Comparison of ENCODE assay signal across 21 mouse cellular contexts in genomic region chr1:139036302-139036701, GRCm38 (mm10).
DNase-seq lines count a peak whose midpoint lies in the region; ATAC-seq and TF ChIP-seq lines count a peak whose summit lies in the region.
"Had no signal": no experiment of that assay in that cellular context is flagged by ENCODE, and none has a peak within 500 bp of the region (broad histone marks: within the 10 kb centered on the region; RNA-seq: fewer than 3 reads in every experiment).

No protein-coding gene starts in this region.

- no peaks in the 10 kb centered on the region for H3K27me3 ChIP-seq in megakaryocyte, embryonic 14.5 days (replicated peaks)
- H3K27me3 ChIP-seq: midbrain, embryonic 13.5 days; neural tube, embryonic 12.5 days; stomach, embryonic 15.5 days had no signal

- no peak for TF ChIP-seq CTCF in left cerebral cortex, adult 2 months (IDR thresholded peaks at IDR 0.05)

- H3K9me3 ChIP-seq in megakaryocyte, embryonic 14.5 days = no peaks in the 10 kb centered on the region
- H3K9me3 ChIP-seq: hindbrain, embryonic 10.5 days; limb, embryonic 10.5 days; midbrain, embryonic 13.5 days; neural tube, embryonic 12.5 days; stomach, embryonic 15.5 days had no signal

- ATAC-seq in activated CD4-positive, CD25-positive, alpha-beta regulatory T cell, adult 4 months = peak; percentile 43
- ATAC-seq in monocyte, adult 5-6 weeks (replicated peaks; ENCODE audit: insufficient number of reproducible peaks, low FRiP score, low TSS enrichment, poor library complexity, severe bottlenecking) = no peak
- ATAC-seq: forebrain, postnatal 0 days; hindbrain, postnatal 0 days; midbrain, embryonic 13.5 days had no signal

- no peaks in the 10 kb centered on the region for H3K36me3 ChIP-seq in megakaryocyte, embryonic 14.5 days (replicated peaks; ENCODE audit: low read length)
- H3K36me3 ChIP-seq: hindbrain, embryonic 10.5 days; limb, embryonic 10.5 days; midbrain, embryonic 13.5 days; neural tube, embryonic 12.5 days; stomach, embryonic 15.5 days had no signal

- peak overlapping the region; percentile 85 for H3K4me3 ChIP-seq in megakaryocyte, embryonic 14.5 days (replicated peaks)
- H3K4me3 ChIP-seq in left cerebral cortex, adult 2 months = no peak overlapping the region
- H3K4me3 ChIP-seq: hindbrain, embryonic 10.5 days; limb, embryonic 10.5 days; midbrain, embryonic 13.5 days; neural tube, embryonic 12.5 days; stomach, embryonic 15.5 days had no signal

- peaks cover 59% of the 10 kb centered on the region for H3K4me1 ChIP-seq in megakaryocyte, embryonic 14.5 days
- H3K4me1 ChIP-seq: stomach, embryonic 15.5 days had no signal

- no peak overlapping the region for H3K27ac ChIP-seq in left cerebral cortex, adult 2 months
- H3K27ac ChIP-seq: hindbrain, embryonic 10.5 days; hindbrain, postnatal 0 days; kidney, postnatal 0 days; limb, embryonic 10.5 days; midbrain, embryonic 13.5 days; neural tube, embryonic 12.5 days; stomach, embryonic 15.5 days had no signal

- intact Hi-C loops in left cerebral cortex, adult 2 months (cut with DNase I) = no loop called here

- peak; percentile 36 for DNase-seq in thymus, postnatal 0 days (ENCODE audit: low spot score)
- DNase-seq in thymus, postnatal 25 days = no peak
- no peak for DNase-seq in left cerebral cortex, adult 2 months (ENCODE audit: extremely low spot score in 1 of 2, low spot score in 2 of 2)
- no peak for DNase-seq in adrenal gland, adult 18-20 months (ENCODE audit: low spot score in 2 of 2)
- DNase-seq: adrenal gland, adult 2 months; cerebellum, adult 9-11 months; forebrain, postnatal 0 days; gastrocnemius, postnatal 36 days; kidney, adult 18-20 months; lung, adult 2 months; thymus, adult 2 months had no signal
